Mouse (Mus musculus): ENCODE data around the gene Tmem178. TPM values are rescaled to one million over a fixed set of nuclear protein-coding genes. Genes with fewer than 3 reads are reported as not detected.
"Not testable (repeated sequence)": the region's sequence is repeated elsewhere in the genome, so short reads cannot be mapped to it uniquely, and the experiment has no call there.

Gene Tmem178
- total RNA-seq, 2 experiments from 2014 or later, result 0.25 to 0.26 TPM

DNA sequence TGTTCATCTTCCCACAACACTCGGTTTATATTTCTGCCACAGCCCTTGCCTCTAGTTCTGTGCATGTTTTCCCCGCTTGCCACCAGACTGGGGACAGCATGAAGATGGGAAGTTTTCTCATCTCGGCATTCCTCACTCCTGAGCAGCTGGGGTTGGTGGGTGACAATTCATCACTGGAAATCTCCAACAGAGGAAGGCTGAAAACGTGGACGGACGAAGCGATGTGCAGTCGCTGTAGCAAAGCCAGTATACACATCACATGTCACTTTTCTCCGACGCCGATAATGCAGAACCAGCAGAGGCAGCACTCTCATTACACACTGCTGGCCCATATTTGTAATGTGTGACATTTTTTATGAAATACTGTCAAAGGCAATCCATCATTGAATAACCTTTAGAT is 2.6 kb upstream of the Tmem178 start:
- intact Hi-C loops (cut with DNase I), result no loop called here
- no peak for DNase-seq

GRCm38 (mm10) chr17:80943835-80944529 is 450 bp upstream of the Tmem178 start:
- intact Hi-C loops (cut with DNase I), result no loop called here
- DNase-seq, result no peak

DNA sequence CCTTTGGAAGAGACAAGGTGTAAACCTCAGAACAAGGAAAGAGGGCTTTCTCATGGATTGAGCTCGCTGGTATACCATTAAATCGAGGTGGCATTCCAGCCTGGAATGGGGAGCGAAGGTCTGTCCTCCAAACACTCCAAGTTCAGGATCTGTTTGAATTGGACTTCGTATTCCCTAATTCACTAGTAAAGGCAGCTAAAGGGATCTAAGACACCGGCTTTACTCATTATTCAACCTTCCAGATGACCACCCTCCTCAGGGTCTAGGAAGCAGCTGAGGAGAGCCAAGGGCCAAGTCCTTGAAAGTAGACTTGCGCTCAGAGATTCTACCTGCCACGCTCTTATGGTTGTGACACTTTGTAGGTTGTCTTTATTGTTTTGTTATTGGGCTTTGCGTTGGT is 1.1 kb downstream of the Tmem178 start:
- intact Hi-C loops (cut with DNase I); DNase-seq: not testable (repeated sequence)

DNA sequence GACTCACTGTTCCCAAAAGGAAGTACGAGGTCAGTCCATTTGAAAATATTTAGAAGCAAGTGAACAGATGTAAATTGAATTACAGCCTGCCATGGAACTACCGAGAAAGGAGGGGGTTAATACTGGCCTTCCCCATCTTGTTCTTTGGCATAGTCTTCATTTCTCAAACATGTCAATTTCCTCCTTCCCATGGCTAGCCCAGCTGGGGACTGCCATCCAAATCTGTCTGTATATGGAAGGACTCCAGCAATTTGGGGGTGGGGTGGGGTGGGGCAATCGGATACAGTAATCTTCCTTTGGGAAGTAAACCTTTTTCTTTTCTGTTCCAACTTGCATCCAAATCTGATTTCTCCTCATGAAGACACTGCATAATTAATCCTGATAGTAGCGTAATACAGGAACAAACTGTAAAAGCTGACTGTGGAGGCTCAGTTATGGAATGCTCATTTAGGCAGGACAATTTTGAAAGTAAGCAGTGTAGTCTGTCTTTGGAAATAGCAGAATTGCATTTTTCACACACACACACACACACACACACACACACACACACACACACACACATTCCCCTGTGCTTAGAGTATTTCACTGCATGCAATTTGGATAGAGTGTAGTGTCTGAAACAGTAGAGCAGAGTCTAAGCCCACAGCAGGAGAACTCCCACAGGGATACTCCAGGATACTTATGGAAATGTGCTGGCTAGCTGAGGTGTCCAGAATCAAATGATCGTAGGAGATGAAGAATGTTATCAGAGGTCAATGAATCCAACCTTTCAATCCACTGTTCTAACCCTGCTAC is 1.9 kb downstream of the Tmem178 start:
- intact Hi-C loops (cut with DNase I), result no loop called here
- DNase-seq, result no peak

GRCm38 (mm10) chr17:80947075-80947960 is 2.9 kb downstream of the Tmem178 start:
- no peak for DNase-seq
- intact Hi-C loops (cut with DNase I), result no loop called here

DNA sequence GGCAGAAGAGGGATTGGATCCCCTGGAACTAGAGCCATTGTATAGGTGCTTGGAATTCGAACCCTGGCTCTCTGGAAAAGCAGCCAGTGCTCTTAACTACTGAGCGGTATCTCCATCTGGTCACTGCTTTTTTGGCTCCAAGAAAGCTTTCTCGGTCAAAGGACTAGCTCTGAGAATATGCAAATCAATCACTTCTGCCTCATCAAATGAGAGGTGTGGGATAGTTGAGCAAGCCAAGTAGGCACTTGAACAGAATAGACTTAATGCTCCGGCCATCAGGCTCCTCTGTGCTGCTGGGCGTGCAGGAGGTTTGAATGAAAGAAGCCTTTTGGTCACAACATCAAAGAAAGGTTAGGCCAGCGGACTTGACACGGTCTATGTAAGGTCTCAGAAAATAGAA is 5.0 kb downstream of the Tmem178 start:
- intact Hi-C loops (cut with DNase I), result no loop called here
- DNase-seq, result no peak

DNA sequence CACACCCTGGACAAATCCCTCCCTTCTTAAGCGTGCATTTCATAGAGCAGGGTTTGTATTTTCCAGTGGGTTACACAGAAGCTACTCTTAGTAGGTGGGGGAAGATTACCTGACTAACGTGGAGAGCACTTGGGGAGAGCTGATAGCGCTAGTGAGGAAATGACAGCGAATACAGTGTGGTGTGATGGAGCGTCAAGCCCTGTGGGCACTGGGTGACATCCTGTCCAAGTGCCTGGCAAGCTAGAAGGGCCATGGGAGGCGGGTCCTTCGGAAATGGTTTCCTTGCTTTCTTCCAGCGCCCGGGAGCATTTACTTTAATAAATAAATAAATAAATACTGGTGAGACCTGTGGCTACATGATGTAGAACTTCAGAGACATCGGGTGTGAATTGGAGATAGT is 5.5 kb downstream of the Tmem178 start:
- no peak for DNase-seq
- intact Hi-C loops (cut with DNase I), result no loop called here

GRCm38 (mm10) chr17:80952305-80952704 is 7.9 kb downstream of the Tmem178 start:
- no peak for DNase-seq
- intact Hi-C loops (cut with DNase I), result no loop called here

DNA sequence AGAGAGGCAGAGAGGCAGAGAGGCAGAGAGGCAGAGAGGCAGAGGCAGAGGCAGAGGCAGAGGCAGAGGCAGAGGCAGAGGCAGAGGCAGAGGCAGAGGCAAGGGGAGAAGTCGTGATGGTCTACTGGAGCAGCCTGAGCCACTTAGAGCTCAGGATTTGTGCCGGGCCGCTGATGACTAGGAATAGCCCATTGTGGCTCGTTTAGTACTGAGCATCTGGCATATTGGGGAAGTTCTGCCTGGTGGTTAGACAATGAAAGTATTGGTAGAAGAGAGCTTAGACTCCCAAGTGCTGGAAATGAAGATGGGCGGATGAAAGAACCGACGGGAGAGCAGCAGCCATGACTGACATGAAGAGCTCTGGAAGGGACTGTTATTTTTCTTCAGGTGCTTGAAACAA is 11.0 kb downstream of the Tmem178 start:
- intact Hi-C loops (cut with DNase I), result no loop called here
- no peak for DNase-seq

- no peak for DNase-seq
- intact Hi-C loops (cut with DNase I), result no loop called here
Observed at GRCm38 (mm10) chr17:80955998-80956811, 11.8 kb downstream of the Tmem178 start.

- DNase-seq, result no peak
- intact Hi-C loops (cut with DNase I), result no loop called here
Observed at GRCm38 (mm10) chr17:80958332-80958731, 13.9 kb downstream of the Tmem178 start.

DNA sequence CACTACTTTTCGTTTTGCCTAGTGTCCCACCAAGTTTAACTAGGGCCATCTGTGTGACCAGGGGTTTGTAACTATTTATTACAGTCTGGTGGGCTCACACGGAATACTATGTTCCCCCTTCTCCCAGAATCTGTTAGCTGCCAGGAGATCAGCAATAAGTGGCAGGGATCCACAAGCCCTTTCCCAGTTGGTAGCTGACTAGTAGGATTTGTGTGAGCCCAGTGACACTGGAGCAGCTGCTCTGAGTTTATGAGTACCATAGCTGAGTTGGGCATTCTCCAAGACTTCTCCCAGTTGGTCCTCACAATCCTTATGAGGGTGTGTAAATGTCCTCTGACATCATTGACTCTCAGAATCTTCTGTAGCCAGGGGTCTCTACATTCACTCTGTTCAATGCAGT is 15.4 kb downstream of the Tmem178 start:
- intact Hi-C loops (cut with DNase I), result no loop called here
- no peak for DNase-seq

DNA sequence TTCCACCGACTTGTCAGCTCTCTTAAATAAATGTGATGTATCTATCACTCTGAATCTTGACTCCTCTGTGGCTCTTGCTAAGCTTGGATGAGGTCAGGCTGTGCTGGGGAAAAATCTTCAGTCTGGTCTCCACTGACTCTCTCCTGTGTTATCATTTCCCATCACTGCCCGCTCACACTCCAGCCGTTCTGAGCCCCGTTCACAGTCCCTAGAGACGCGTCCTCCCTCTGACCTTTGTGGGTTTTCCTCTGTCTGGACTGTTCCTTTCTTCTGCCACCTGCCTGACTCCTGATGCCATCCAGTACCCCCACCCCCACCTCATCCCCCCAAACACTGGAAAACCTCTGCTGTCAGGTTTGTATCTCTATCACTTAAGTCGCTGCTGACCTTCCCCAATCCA is 23.0 kb downstream of the Tmem178 start:
- no peak for DNase-seq
- intact Hi-C loops (cut with DNase I), result no loop called here

- DNase-seq, result peak in 1 of 2 experiments; percentile 20
- intact Hi-C loops (cut with DNase I), result no loop called here
Observed at GRCm38 (mm10) chr17:80969643-80970619, 25.5 kb downstream of the Tmem178 start.

- no peak for DNase-seq
- intact Hi-C loops (cut with DNase I), result no loop called here
Observed at GRCm38 (mm10) chr17:80970716-80971115, 26.3 kb downstream of the Tmem178 start.

- DNase-seq, result no peak
- intact Hi-C loops (cut with DNase I), result no loop called here
Observed at GRCm38 (mm10) chr17:80972891-80973290, 28.5 kb downstream of the Tmem178 start.

DNA sequence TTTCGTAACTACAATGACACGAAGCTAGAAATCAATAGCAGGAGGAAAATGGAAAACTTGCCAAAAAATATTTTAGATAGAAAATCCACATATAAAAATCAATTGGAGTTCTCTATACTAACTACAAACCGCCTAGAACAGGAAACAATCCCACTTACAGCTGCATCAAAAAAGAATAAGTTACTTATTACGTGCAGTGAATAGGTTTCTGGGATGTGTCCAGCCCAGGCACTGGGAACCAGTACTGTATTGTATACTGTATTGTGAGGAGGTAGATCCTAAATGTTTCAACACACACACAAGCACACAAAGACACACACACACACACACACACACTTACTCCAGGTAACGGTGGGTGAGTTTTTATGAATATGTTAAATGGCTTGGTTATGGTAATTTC is 32.8 kb downstream of the Tmem178 start:
- intact Hi-C loops (cut with DNase I), result no loop called here
- no peak for DNase-seq

GRCm38 (mm10) chr17:80980096-80980495 is 35.7 kb downstream of the Tmem178 start:
- intact Hi-C loops (cut with DNase I), result loop anchor here (5.0 kb wide), 3 partner anchors 103 to 358 kb away; no protein-coding TSS in a partner anchor
- no peak for DNase-seq

Data from gastrocnemius, postnatal 36 days (tissue).